Mouse (Mus musculus): ENCODE data around the gene Dcp1b.

- TF ChIP-seq POLR2A (IDR thresholded peaks at IDR 0.05; ENCODE audit: extremely low read depth, insufficient read depth, low read length) = no peak
- no peak for TF ChIP-seq CTCF (IDR thresholded peaks at IDR 0.05; ENCODE audit: low read depth, low read length)
Observed at GRCm38 (mm10) chr6:119132111-119132735, 42.8 kb upstream of the Dcp1b start.
